Mouse (Mus musculus) brain, embryonic 14.5 days (tissue): Measurements from ENCODE around the gene Unc45b.

Source experiments
- CTCF ChIP-seq: fragments of 200-500 bp; IDR thresholded peaks from 2 replicates; pipeline ENCODE4 v1.5.1; 2012; ENCODE audit warnings: inconsistent platforms, mild to moderate bottlenecking, moderate library complexity, borderline replicate concordance; ENCODE audit not compliant: insufficient read depth, insufficient read length; ENCODE audit errors: extremely low read depth
- POLR2A ChIP-seq: fragments of 200-500 bp; IDR thresholded peaks from 2 replicates; pipeline ENCODE4 v1.6.1; 2012; ENCODE audit warnings: mild to moderate bottlenecking, inconsistent platforms, borderline replicate concordance; ENCODE audit not compliant: poor library complexity, insufficient read depth, insufficient read length, severe bottlenecking; ENCODE audit errors: extremely low read depth

DNA sequence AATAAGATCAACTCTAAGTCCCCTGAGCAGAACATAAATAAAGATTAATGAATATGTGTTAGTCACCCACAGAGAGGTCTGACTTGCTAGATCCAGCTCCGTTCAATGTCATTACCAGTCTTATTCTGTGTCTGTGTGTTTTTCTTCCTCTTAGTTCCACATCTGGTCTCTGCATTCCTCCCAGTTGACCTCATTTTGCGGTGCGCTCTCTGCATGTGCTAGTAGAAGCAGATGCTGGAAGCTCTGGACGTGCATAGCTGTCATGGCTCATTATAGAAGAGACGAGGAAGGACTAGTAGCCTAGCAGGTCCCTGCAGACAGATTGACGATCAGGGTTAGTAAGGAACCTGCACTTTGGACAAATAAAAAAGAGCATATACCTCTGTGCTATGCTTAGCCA lies 33.0 kb downstream of the Unc45b start:
- no peak for TF ChIP-seq CTCF
- TF ChIP-seq POLR2A: no peak
